Mouse (Mus musculus) myocyte (in vitro differentiated cells): Measurements from ENCODE around the gene Polr3gl. TPM values are rescaled to one million over a fixed set of nuclear protein-coding genes. Genes with fewer than 3 reads are reported as not detected.
A peak's percentile ranks its signal among the peaks of the same experiment; 100 is the strongest.

ENCODE experiments used
- H3K27me3 ChIP-seq: one replicate; pipeline ENCODE4 v1.6.1; 2011; ENCODE audit not compliant: control insufficient read depth, insufficient read depth, insufficient read length
- H3K36me3 ChIP-seq: one replicate; pipeline ENCODE4 v1.6.1; 2011; ENCODE audit not compliant: control insufficient read depth, insufficient read depth
- H3K4me2 ChIP-seq: one replicate; pipeline ENCODE4 v1.6.1; 2011; ENCODE audit warnings: low read depth, control low read depth
- H3K4me3 ChIP-seq: one replicate; pipeline ENCODE4 v1.5.1; 2011; ENCODE audit warnings: mild to moderate bottlenecking, control low read depth, moderate library complexity
- H3K79me2 ChIP-seq: one replicate; pipeline ENCODE4 v1.6.1; 2011; ENCODE audit not compliant: control insufficient read depth, insufficient read depth
- H3ac ChIP-seq: one replicate; pipeline ENCODE4 v1.6.1; 2011; ENCODE audit not compliant: control insufficient read depth, insufficient read length
- CEBPB ChIP-seq: IDR thresholded peaks from 2 replicates; pipeline ENCODE4 v1.6.1; 2011; ENCODE audit warnings: mild to moderate bottlenecking, moderate library complexity; ENCODE audit not compliant: poor library complexity, insufficient read depth, severe bottlenecking
- E2F4 ChIP-seq: IDR thresholded peaks from one replicate; pipeline ENCODE4 v1.6.1; 2011; ENCODE audit warnings: mild to moderate bottlenecking, control low read depth, moderate library complexity; ENCODE audit not compliant: insufficient read depth
- MAX ChIP-seq: IDR thresholded peaks from one replicate; pipeline ENCODE4 v1.6.1; 2011; ENCODE audit warnings: low read depth, mild to moderate bottlenecking, control low read depth
- MYOD1 ChIP-seq, 3 experiments: IDR thresholded peaks; one replicate each; pipeline ENCODE4 v1.6.1; 2011; ENCODE audit warnings: control low read depth in 2 of 3, low read depth in 2 of 3, mild to moderate bottlenecking in 2 of 3, moderate library complexity in 1 of 3; ENCODE audit not compliant: insufficient read length in 2 of 3, control insufficient read depth in 1 of 3
- MYOG ChIP-seq, 3 experiments: IDR thresholded peaks; one replicate each; pipeline ENCODE4 v1.6.1; 2011; ENCODE audit warnings: control low read depth in 2 of 3, low read depth in 2 of 3, mild to moderate bottlenecking in 2 of 3; ENCODE audit not compliant: insufficient read length in 2 of 3, control insufficient read depth in 1 of 3, insufficient read depth in 1 of 3
- POLR2A ChIP-seq: IDR thresholded peaks from one replicate; pipeline ENCODE4 v1.6.1; 2011; ENCODE audit warnings: low read depth, mild to moderate bottlenecking, control low read depth, moderate library complexity; ENCODE audit not compliant: insufficient read length
- POLR2AphosphoS2 ChIP-seq: IDR thresholded peaks from one replicate; pipeline ENCODE4 v1.6.1; 2011; ENCODE audit warnings: low read depth, control low read depth; ENCODE audit not compliant: insufficient read length
- REST ChIP-seq: IDR thresholded peaks from one replicate; pipeline ENCODE4 v1.6.1; 2011; ENCODE audit warnings: mild to moderate bottlenecking, control low read depth, moderate library complexity; ENCODE audit not compliant: insufficient read depth, insufficient read length
- SRF ChIP-seq: IDR thresholded peaks from one replicate; pipeline ENCODE4 v1.6.1; 2011; ENCODE audit warnings: low read depth; ENCODE audit not compliant: control insufficient read depth, insufficient read length
- TCF12 ChIP-seq: IDR thresholded peaks from one replicate; pipeline ENCODE4 v1.6.1; 2011; ENCODE audit warnings: mild to moderate bottlenecking, control low read depth; ENCODE audit not compliant: poor library complexity, insufficient read depth, severe bottlenecking
- TCF3 ChIP-seq: IDR thresholded peaks from one replicate; pipeline ENCODE4 v1.6.1; 2011; ENCODE audit warnings: low read depth, control low read depth; ENCODE audit not compliant: insufficient read length
- USF1 ChIP-seq: IDR thresholded peaks from one replicate; pipeline ENCODE4 v1.6.1; 2011; ENCODE audit warnings: low read depth, mild to moderate bottlenecking, control low read depth, moderate library complexity
- polyA plus RNA-seq: library from polyadenylated mRNA; unstranded; fragments of >200 nt; fragmentation: generic; extraction: Trizol; gene quantifications from one replicate; pipeline ENCODE4 v1.2.1, GENCODE M21; 2012; ENCODE audit warnings: missing spikeins

Gene Polr3gl
- polyA plus RNA-seq, 1 experiment = 22.7 TPM

DNA sequence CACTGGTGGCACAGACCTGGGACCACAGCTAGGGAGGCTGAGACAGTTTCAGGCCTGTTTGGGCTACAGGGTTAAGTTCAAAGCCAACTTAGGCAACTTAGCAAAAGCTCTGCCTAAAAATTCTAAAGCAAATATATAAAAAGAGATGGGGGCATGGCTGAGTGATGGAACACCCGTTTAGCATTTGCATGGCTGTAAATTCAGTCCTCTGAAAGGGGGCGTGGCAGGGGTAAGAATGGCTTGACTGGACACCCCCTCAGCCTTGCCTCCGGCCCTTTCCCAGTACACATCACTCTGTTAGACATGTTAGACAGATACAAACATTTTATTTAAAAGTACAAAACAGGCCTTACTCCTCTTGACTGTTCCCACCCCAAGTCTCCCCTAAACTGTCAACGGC, 16.4 kb downstream of the Polr3gl start:
- Histone ChIP-seq H3K4me3 (peak overlapping the region; percentile 23), H3K79me2 (no peaks in the 10 kb centered on the region), H3K4me2 (peak overlapping the region; percentile 89), H3K36me3 (peaks cover 4% of the 10 kb centered on the region), H3ac (no peak overlapping the region), H3K27me3 (no peaks in the 10 kb centered on the region)
- TF ChIP-seq POLR2AphosphoS2 (no peak), MYOD1 (IDR thresholded peaks at IDR 0.05; ENCODE audit: control insufficient read depth in 1 of 3, insufficient read length in 2 of 3, low read depth in 2 of 3) (no peak), TCF3 (no peak), MYOG (IDR thresholded peaks at IDR 0.05; ENCODE audit: control insufficient read depth in 1 of 3, insufficient read depth in 1 of 3, insufficient read length in 2 of 3, low read depth in 2 of 3) (no peak), POLR2A (no peak), REST (no peak), CEBPB (no peak), TCF12 (no peak), MAX (no peak), E2F4 (no peak), SRF (no peak), USF1 (no peak)

DNA sequence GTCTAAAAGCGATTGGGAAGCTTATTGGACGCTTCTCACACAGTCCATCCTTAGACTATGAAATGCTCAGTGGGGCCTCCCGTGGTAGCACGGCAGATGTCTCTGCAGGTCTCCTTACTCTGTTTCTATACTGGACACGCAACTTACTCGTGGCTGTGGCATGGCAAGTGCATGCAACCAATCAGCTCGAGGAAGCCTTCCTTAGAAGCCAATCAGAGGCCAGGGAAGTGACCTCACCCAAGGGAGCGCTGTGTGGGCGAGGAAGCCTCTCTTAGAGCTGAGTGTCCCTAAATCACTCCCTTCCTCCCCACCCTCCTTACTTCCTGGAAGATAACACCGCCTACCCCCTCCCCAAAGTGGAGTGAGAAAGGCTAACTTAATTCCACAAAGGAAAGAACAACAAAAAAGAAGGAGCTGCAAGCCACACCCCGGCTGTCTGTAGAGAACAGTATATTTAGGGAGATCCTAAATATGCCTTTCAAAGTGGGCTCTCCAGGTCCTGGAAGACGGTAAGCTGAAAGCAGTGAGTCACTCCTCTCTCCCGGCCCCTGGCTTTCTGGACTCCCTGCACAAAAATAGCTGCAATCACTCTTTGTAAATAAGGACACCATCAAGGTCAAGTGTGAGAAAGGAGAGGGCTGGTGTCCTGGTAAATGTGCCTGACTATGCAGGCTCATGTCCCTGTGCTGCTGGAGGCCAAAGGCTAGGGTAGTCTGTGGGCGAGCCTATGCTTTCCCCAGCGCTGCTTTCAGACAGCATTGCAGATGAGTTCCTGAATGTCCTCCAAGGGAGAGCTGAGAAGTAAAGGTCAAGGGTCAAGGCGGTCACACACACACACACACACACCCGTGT, 17.1 kb downstream of the Polr3gl start, which contains the start of gene Gm16253:
TSS of gene Gm16253 (plus strand) at position 295 of the 852 bp plus-strand sequence.
- peak within 1 kb of the TSS; percentile 23 for H3K4me3 ChIP-seq
- TF ChIP-seq TCF12 (no peak), SRF (no peak), E2F4 (no peak), POLR2A (peak; percentile 71), MYOD1 (IDR thresholded peaks at IDR 0.05; ENCODE audit: control insufficient read depth in 1 of 3, insufficient read length in 2 of 3, low read depth in 2 of 3) (no peak), TCF3 (no peak), POLR2AphosphoS2 (peak; percentile 87), MYOG (IDR thresholded peaks at IDR 0.05; ENCODE audit: control insufficient read depth in 1 of 3, insufficient read depth in 1 of 3, insufficient read length in 2 of 3, low read depth in 2 of 3) (no peak), REST (no peak), USF1 (no peak)
- peaks cover 4% of the 10 kb centered on the region for H3K36me3 ChIP-seq
- H3K79me2 ChIP-seq = no peaks in the 10 kb centered on the region
- H3K4me2 ChIP-seq = peak within 1 kb of the TSS; percentile 99
- H3ac ChIP-seq = no peak within 1 kb of the TSS
- H3K27me3 ChIP-seq = no peaks in the 10 kb centered on the region

GRCm38 (mm10) chr3:96576005-96576658, 17.8 kb downstream of the Polr3gl start:
- Histone ChIP-seq H3K4me3 (peak overlapping the region; percentile 23), H3K36me3 (peaks cover 4% of the 10 kb centered on the region), H3ac (no peak overlapping the region), H3K4me2 (peak overlapping the region; percentile 99), H3K79me2 (no peaks in the 10 kb centered on the region), H3K27me3 (no peaks in the 10 kb centered on the region)
- TF ChIP-seq CEBPB = peak; percentile 94
- no peak for TF ChIP-seq MAX

GRCm38 (mm10) chr3:96575272-96575984, 18.6 kb downstream of the Polr3gl start:
- Histone ChIP-seq H3K36me3 (peaks cover 4% of the 10 kb centered on the region), H3K4me3 (peak overlapping the region; percentile 23), H3ac (no peak overlapping the region), H3K27me3 (no peaks in the 10 kb centered on the region), H3K79me2 (no peaks in the 10 kb centered on the region), H3K4me2 (peak overlapping the region; percentile 99)
- TF ChIP-seq USF1 = no peak
- TF ChIP-seq MAX = no peak
- no peak for TF ChIP-seq TCF3
- TF ChIP-seq CEBPB = no peak
- no peak for TF ChIP-seq E2F4
- TF ChIP-seq MYOG (IDR thresholded peaks at IDR 0.05; ENCODE audit: control insufficient read depth in 1 of 3, insufficient read depth in 1 of 3, insufficient read length in 2 of 3, low read depth in 2 of 3) = no peak
- TF ChIP-seq TCF12 = no peak
- no peak for TF ChIP-seq REST
- no peak for TF ChIP-seq SRF
- no peak for TF ChIP-seq POLR2AphosphoS2
- TF ChIP-seq MYOD1 (IDR thresholded peaks at IDR 0.05; ENCODE audit: control insufficient read depth in 1 of 3, insufficient read length in 2 of 3, low read depth in 2 of 3) = no peak
- TF ChIP-seq POLR2A = no peak
